Mouse (Mus musculus): Measurements from ENCODE around the gene Ptprg. TPM values are rescaled to one million over a fixed set of nuclear protein-coding genes. Genes with fewer than 3 reads are reported as not detected.
A peak's percentile ranks its signal among the peaks of the same experiment; 100 is the strongest.

Ptprg gene
- polyA plus RNA-seq, 1 experiment from 2014 or later, result 34.4 TPM

DNA sequence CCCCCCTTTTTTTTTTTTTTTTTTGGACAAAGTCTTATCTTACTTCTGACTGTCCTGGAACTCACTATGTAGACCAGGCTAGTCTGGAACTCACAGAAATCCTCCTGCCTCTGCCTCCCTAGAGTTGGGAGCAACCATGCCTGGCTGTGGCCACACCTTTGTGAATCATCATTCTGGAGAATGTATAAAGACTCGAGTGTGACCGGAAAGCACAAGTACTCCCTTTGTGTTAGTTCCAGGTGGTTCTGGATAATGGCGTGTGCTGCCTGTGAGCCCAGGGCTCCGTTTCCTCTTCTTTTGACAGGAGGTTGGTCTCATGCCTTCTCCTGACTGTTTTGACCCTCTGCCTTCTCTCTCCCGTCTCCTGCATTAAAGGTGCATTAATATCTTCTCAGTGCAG is 41.0 kb downstream of the Ptprg start:
- Histone ChIP-seq H3K36me3 (no peaks in the 10 kb centered on the region), H3K4me2 (no peak overlapping the region), H3K9me3 (no peaks in the 10 kb centered on the region), H3K4me1 (peaks cover 23% of the 10 kb centered on the region), H3K27me3 (no peaks in the 10 kb centered on the region), H3K9ac (no peak overlapping the region), H3K4me3 (no peak overlapping the region), H3K27ac (no peak overlapping the region)
- WGBS, result 90% methylated on average over 5 of the region's 5 CpGs
- no peak for ATAC-seq (ENCODE audit: insufficient number of reproducible peaks, insufficient read depth, low FRiP score, low TSS enrichment, low read depth)

DNA sequence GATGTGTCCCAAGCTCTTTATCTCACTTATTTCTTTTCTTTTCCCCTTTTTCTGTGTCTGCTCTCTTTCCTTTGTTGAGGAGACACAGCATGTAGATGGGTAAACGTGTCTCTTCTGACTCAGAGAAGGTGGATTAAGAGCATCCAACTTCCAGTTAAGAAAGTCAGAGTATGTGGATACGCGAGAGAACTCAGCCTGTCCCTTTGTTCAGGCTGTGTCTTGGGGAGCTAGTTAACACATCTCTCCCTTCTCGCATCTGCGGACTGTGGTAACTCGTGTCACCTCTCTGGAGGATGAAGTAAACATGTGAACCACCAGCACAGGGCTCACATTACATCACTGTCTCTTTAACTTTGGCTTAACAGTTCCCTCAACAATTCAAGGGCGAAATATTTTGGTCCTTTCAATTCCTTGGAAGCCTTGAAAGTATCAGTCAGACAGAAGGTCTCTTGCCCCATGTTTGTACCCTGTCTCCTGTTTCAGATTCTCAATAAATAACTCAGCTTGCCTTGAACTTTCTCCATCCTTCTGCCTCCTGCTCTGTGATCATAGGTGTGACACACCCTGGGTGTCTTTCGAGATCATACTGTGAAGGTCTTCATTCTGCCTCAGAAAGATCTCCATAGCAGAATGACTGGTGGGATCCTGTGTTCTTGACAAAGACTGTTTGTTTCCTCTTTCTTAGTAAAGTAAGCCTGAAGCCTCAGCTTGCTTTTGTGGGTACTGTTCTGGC is 51.0 kb downstream of the Ptprg start:
- no peak overlapping the region for H3K4me3 ChIP-seq
- H3K9me3 ChIP-seq, result no peaks in the 10 kb centered on the region
- H3K27ac ChIP-seq, result no peak overlapping the region
- no peak overlapping the region for H3K9ac ChIP-seq
- no peaks in the 10 kb centered on the region for H3K36me3 ChIP-seq
- H3K27me3 ChIP-seq, result no peaks in the 10 kb centered on the region
- peaks cover 16% of the 10 kb centered on the region for H3K4me1 ChIP-seq
- no peak for ATAC-seq (ENCODE audit: insufficient number of reproducible peaks, insufficient read depth, low FRiP score, low TSS enrichment, low read depth)
- no peak overlapping the region for H3K4me2 ChIP-seq
- WGBS, result 59% methylated on average over 8 of the region's 8 CpGs

DNA sequence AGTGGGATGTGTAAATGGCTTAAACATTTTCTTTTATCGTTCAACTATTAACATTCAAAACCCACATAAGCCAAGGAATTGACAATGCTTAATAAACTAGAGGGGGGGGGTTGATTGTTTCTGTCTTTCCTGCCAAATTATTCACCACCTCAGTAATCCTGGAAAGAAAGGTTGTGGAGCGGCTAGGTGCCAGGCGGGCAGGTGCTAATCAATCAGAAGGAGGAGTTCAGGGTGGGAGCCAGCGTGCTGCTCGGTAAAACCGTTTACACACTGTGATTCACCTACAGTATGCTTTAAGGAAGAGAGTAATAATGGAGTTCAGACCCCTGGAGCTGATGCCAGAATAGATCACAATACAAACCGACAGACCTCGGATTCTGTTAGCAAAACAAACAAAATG is 55.0 kb downstream of the Ptprg start:
- Histone ChIP-seq H3K4me3 (no peak overlapping the region), H3K27me3 (no peaks in the 10 kb centered on the region), H3K9me3 (no peaks in the 10 kb centered on the region), H3K9ac (no peak overlapping the region), H3K4me1 (peaks cover 26% of the 10 kb centered on the region), H3K4me2 (no peak overlapping the region), H3K36me3 (no peaks in the 10 kb centered on the region), H3K27ac (no peak overlapping the region)
- no peak for ATAC-seq (ENCODE audit: insufficient number of reproducible peaks, insufficient read depth, low FRiP score, low TSS enrichment, low read depth)
- WGBS, result 65% methylated on average over 8 of the region's 8 CpGs

DNA sequence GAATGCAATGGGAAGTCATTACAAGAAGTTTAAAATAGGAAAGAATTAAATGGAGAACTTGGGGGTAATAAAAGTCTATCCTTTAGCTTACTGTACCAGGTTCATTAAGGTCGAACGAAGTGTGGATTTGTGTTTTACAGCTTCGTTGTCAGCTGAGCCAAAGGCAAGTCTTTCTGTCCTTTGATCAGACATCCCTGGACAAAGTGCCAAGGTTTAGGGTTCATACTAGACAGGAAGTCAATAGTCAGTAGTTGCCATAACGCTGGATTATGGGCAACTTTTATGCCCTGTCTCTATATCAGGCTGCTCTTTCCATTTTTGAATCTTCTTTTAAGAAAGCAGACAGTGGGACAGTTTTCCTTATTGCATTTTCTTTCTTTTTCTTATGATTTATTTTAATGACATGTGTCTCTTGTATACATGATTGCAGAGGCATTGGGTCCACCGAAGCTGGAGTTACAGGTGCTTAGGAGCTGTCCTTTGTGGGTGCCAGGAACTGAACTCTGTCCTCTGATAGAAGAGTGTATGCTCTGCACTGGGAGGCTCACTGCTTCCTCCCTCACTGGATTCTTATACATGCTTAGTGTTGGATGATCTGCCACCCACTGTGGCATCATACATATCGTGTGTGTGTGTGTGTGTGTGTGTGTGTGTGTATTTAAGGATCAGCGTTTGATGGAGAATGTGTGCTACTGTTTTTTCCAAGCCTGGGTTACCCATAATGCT is 56.7 kb downstream of the Ptprg start:
- Histone ChIP-seq H3K4me1 (peaks cover 22% of the 10 kb centered on the region), H3K27me3 (no peaks in the 10 kb centered on the region), H3K9ac (no peak overlapping the region), H3K4me3 (no peak overlapping the region), H3K27ac (no peak overlapping the region), H3K9me3 (no peaks in the 10 kb centered on the region), H3K36me3 (no peaks in the 10 kb centered on the region), H3K4me2 (no peak overlapping the region)
- ATAC-seq (ENCODE audit: insufficient number of reproducible peaks, insufficient read depth, low FRiP score, low TSS enrichment, low read depth), result no peak
- WGBS, result 85% methylated on average over 7 of the region's 7 CpGs

DNA sequence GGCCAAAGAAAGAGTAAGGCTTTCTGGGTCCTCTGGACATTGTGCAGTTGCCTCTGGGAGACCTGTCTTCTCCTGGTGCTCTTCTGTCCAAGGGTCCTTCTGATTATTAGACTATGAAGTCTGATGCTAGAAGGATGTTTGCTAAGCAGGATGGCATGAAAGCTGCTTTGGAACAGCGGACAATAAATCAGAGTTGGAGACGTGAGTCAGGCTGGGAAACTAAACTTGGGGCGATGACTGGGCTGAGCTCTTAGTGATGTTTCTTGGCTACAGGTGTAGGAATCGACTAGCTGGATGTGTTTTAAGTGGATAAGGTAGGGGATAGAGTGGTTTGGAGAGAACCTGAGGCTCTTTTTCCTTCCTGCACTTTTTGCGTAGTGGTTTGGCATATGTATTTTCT is 59.1 kb downstream of the Ptprg start:
- Histone ChIP-seq H3K27me3 (no peaks in the 10 kb centered on the region), H3K27ac (peak overlapping the region; percentile 14; the same call in 1 of the 2 replicates), H3K36me3 (no peaks in the 10 kb centered on the region), H3K9me3 (no peaks in the 10 kb centered on the region), H3K4me3 (no peak overlapping the region), H3K9ac (no peak overlapping the region), H3K4me1 (peaks cover 39% of the 10 kb centered on the region), H3K4me2 (no peak overlapping the region)
- 82% methylated on average over 5 of the region's 5 CpGs for whole genome bisulfite sequencing
- ATAC-seq (ENCODE audit: insufficient number of reproducible peaks, insufficient read depth, low FRiP score, low TSS enrichment, low read depth), result no peak

DNA sequence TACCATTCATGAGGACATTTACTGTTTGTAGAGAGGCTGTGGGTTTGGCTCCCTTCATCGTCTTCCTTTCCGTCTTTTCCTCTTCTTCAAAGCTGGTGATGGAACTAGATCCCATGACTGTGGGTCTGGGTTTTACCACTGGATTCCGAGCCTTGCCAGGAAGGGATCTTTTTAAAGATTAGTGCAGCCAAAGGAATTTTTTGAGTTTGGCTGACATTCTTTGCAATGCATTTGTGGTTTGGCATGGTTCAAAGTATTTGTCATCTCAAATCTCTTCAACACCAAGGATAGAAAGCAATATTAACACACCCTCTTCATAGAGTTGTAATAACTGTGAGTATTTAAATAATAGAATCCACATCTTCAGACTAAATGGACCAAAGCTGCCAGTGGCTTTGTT is 59.8 kb downstream of the Ptprg start:
- no peak overlapping the region for H3K4me2 ChIP-seq
- H3K36me3 ChIP-seq, result no peaks in the 10 kb centered on the region
- ATAC-seq (ENCODE audit: insufficient number of reproducible peaks, insufficient read depth, low FRiP score, low TSS enrichment, low read depth), result no peak
- no peak overlapping the region for H3K4me3 ChIP-seq
- peaks cover 46% of the 10 kb centered on the region for H3K4me1 ChIP-seq
- H3K27ac ChIP-seq, result no peak overlapping the region
- H3K27me3 ChIP-seq, result no peaks in the 10 kb centered on the region
- H3K9ac ChIP-seq, result no peak overlapping the region
- H3K9me3 ChIP-seq, result no peaks in the 10 kb centered on the region
- 27% methylated on average over 3 of the region's 3 CpGs for WGBS

DNA sequence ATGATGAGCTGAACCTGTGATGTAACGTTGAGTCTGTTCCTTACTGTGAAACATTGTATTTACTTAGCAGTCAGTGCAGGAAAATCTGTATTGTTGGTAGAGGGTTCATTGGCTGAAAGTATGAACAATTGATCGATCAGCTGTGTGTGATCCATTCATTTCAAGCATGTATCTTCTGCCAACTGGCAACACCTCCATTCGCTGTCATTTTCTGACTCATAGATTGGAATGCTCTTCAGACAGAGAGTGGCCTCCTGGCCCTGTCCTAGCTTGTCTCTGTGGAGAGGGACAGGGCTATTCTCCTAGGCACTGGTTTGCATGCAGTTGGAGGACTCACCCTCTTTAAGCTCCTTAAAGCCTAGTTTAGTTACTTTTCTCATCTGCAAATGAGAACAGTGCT is 62.4 kb downstream of the Ptprg start:
- no peak for ATAC-seq (ENCODE audit: insufficient number of reproducible peaks, insufficient read depth, low FRiP score, low TSS enrichment, low read depth)
- H3K9ac ChIP-seq, result no peak overlapping the region
- no peak overlapping the region for H3K4me2 ChIP-seq
- 84% methylated on average over 3 of the region's 3 CpGs for WGBS
- no peaks in the 10 kb centered on the region for H3K27me3 ChIP-seq
- peaks cover 57% of the 10 kb centered on the region for H3K4me1 ChIP-seq
- no peaks in the 10 kb centered on the region for H3K9me3 ChIP-seq
- H3K27ac ChIP-seq, result no peak overlapping the region
- H3K36me3 ChIP-seq, result no peaks in the 10 kb centered on the region
- H3K4me3 ChIP-seq, result no peak overlapping the region

DNA sequence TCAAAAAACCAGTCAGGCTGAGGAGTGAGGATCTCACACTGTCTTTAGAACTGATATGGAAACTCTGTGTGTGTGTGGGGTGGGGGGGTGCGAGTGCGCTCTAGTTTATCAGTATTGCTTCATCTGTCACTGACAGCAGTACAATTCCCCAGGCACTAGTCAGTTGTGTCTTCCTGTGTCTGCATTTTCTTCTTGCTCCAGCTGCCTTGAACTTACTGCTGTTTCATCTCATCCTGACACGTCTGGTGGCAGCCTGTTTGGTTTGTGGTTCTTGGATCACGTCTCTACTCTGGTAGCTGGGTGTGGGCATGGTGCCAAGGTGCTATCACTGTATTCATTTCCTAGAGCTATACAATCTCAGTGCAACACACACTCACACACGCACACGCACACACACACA is 64.0 kb downstream of the Ptprg start:
- H3K4me1 ChIP-seq, result peaks cover 65% of the 10 kb centered on the region
- no peaks in the 10 kb centered on the region for H3K27me3 ChIP-seq
- H3K4me3 ChIP-seq, result no peak overlapping the region
- 0 out of 2 replicates have a peak, but pooled peaks have one; percentile 33 for ATAC-seq (ENCODE audit: insufficient number of reproducible peaks, insufficient read depth, low FRiP score, low TSS enrichment, low read depth)
- H3K36me3 ChIP-seq, result no peaks in the 10 kb centered on the region
- no peak overlapping the region for H3K27ac ChIP-seq
- no peaks in the 10 kb centered on the region for H3K9me3 ChIP-seq
- no peak overlapping the region for H3K4me2 ChIP-seq
- WGBS, result 52% methylated on average over 6 of the region's 6 CpGs
- no peak overlapping the region for H3K9ac ChIP-seq

DNA sequence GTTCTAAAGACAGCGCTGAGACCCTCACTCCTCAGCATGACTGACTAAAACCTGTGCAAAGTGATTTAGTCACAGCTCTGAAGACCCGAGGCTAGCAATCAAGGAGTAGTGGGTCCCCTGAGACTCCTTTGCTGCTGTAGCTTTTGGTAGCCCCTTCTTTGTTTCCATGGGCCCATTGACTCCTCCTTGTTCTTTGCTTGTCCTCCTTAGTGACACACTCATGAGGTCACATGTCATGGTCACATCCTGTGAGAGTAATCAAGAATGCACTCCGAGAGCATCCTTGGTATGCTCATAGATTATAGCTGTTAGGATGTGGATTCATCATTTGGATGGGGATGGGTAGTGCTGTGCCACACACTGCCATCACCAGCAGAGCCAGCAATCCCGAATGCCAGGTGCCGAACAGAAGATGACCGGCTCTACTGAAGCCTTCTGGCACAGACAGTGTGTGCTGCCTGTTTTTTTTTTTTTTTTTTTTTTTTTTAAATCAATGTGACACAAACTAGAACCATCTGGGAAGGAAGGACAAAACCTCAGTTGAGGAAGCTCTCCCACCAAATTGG is 64.9 kb downstream of the Ptprg start:
- H3K9ac ChIP-seq, result no peak overlapping the region
- no peak overlapping the region for H3K4me2 ChIP-seq
- H3K36me3 ChIP-seq, result no peaks in the 10 kb centered on the region
- peaks cover 64% of the 10 kb centered on the region for H3K4me1 ChIP-seq
- ATAC-seq (ENCODE audit: insufficient number of reproducible peaks, insufficient read depth, low FRiP score, low TSS enrichment, low read depth), result no peak
- H3K4me3 ChIP-seq, result no peak overlapping the region
- H3K27ac ChIP-seq, result no peak overlapping the region
- WGBS, result 53% methylated on average over 6 of the region's 6 CpGs
- H3K9me3 ChIP-seq, result no peaks in the 10 kb centered on the region
- no peaks in the 10 kb centered on the region for H3K27me3 ChIP-seq

DNA sequence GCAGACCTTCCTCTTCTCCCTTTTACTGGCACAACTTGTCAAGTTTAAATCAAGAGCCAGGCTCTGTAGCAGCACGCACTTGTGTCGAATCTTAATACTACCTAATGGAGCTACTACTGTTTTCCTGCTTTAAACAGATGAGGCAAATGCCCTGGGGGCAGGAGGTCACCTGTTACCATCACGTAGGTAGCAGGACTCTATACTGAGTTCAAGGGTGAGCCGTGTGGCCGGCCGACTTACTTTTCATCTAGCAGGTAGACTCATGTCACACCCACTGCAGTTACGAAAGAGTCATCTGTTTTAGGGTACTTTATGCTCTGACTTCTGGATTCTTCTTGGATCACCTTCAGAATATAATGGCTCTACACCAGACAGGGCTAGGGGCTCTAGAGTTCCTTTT is 66.3 kb downstream of the Ptprg start:
- Histone ChIP-seq H3K9ac (no peak overlapping the region), H3K4me1 (peaks cover 64% of the 10 kb centered on the region), H3K4me3 (no peak overlapping the region), H3K4me2 (no peak overlapping the region), H3K27ac (no peak overlapping the region), H3K36me3 (no peaks in the 10 kb centered on the region), H3K9me3 (no peaks in the 10 kb centered on the region), H3K27me3 (no peaks in the 10 kb centered on the region)
- ATAC-seq (ENCODE audit: insufficient number of reproducible peaks, insufficient read depth, low FRiP score, low TSS enrichment, low read depth), result no peak
- WGBS, result 78% methylated on average over 7 of the region's 7 CpGs

DNA sequence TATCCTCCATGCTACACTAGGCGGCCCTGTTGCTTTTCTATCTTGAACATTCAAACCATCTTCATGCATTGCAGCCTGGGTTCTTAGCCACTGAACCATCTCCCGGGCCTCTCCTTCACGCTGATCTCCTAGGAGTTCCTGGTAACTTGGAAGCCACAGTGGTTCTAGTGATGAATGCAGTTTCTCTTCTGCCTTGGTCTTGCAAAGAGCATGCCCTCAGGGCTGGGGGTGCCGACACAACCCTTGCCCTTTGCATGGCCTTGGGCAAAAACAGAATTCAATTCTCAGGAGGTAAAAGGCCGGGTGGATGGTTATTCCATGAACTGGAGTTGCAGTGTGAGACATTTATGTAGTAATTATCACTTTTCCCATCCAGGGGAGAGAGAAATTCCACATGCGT is 67.0 kb downstream of the Ptprg start:
- H3K36me3 ChIP-seq, result no peaks in the 10 kb centered on the region
- no peak overlapping the region for H3K27ac ChIP-seq
- no peaks in the 10 kb centered on the region for H3K27me3 ChIP-seq
- H3K9ac ChIP-seq, result no peak overlapping the region
- no peak for ATAC-seq (ENCODE audit: insufficient number of reproducible peaks, insufficient read depth, low FRiP score, low TSS enrichment, low read depth)
- H3K4me1 ChIP-seq, result peaks cover 64% of the 10 kb centered on the region
- H3K4me2 ChIP-seq, result no peak overlapping the region
- WGBS, result 44% methylated on average over 6 of the region's 6 CpGs
- H3K9me3 ChIP-seq, result no peaks in the 10 kb centered on the region
- H3K4me3 ChIP-seq, result no peak overlapping the region

Data from embryonic facial prominence, embryonic 13.5 days (tissue).